Mouse (Mus musculus): ENCODE results near the gene Axin1.
A peak's percentile ranks its signal among the peaks of the same experiment; 100 is the strongest.
"Not testable (repeated sequence)": the region's sequence is repeated elsewhere in the genome, so short reads cannot be mapped to it uniquely, and the experiment has no call there.

Gene Axin1

GRCm38 (mm10) chr17:26188091-26188805, 49.8 kb downstream of the Axin1 start:
- no peak for DNase-seq (ENCODE audit: low spot score in 2 of 2)

DNA sequence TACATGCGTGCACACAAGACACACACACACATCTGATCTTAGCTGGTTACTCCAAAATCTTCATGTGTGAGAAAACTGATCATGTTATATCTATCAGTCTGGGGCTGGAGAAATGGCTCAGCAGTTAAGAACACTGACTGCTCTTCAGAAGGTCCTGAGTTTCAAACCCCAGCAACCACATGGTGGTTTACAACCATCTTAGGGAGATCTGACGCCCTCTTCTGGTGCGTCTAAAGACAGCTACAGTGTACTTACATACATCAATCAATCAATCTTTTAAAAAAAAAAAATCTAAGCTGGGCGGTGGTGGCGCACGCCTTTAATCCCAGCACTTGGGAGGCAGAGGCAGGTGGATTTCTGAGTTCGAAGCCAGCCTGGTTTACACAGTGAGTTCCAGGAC, 53.0 kb downstream of the Axin1 start:
- DNase-seq (ENCODE audit: low spot score in 2 of 2): not testable (repeated sequence)

DNA sequence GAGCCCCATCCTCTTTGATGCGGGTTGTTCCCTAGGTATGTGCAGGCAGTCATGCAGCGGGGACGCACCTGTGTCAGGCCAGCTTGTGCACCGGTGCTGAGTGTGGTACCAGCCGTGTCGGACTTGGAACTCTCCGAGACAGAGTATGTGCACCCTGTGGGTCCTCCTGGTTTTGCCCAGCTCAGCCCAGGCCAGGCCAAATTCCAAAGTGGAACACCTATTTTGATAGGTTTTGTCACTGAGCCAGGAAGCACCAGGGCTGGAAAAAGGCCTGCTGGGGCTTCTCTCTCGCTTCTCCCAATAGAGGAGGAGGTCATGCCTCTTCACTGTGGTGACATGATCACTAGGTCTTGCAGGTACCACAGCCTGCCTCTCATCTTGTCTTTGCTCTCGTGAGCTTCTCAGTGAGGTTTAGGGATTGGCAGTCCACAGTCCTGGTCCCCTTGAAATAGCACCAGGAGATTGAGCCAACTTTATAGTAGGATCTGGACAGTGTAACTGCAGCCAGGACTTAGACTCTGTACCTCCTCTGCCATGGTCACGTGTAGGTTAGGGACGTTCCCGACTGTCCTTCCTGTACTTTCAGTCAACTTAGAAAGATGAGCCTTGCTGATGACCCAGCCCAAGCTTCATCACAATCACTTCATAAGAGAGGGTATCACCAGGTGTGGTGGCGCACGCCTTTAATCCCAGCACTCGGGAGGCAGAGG, 54.1 kb downstream of the Axin1 start:
- DNase-seq (ENCODE audit: low spot score in 2 of 2): no peak

- no peak for DNase-seq (ENCODE audit: low spot score in 2 of 2)
Measured at GRCm38 (mm10) chr17:26198892-26199291, 60.4 kb downstream of the Axin1 start, which contains the start of gene Pdia2. Pdia2 (minus strand) TSS chr17:26199087.

GRCm38 (mm10) chr17:26200831-26201705, 62.6 kb downstream of the Axin1 start:
- DNase-seq (ENCODE audit: low spot score in 2 of 2): no peak

DNA sequence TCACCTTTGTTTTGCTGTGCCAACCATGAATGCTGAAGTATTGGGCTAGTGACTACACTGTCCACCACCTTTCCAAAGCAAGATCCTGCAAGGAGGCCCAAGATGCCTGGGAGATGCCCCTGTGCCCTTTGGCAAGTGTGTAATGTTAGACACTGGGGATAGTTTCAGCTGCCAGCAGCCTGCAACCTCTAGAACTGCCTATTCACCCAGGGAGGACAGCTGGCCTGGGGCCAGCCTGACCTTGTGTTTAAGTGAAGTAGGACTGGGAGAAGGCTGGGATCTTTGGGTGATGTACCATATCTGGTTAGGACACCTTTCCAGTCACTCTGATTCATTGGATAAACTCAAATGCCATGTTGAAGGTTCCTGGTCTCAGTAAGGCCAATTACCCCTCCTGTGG, 63.5 kb downstream of the Axin1 start:
- DNase-seq (ENCODE audit: low spot score in 2 of 2): no peak

DNA sequence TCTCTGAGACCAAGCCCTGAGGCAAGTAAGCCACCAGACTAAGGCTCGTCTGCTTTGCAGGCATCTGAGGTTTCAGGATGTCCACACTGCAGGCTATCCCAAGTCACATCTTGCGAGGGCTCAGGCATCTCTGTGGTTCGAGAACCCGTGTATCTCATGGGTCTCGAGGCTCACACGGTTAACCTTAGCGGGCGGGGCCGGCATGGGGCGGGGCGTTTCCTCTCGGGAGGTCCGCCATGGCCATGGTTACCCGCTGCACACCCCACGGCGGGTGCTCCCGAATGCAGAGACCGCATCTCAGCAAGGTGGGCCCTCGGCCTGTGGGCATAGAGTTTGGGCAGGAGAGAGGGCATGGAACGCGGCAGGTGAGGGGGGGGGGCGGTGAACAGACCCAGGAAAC, 64.2 kb downstream of the Axin1 start, which contains the start of gene Rgs11:
Gene Rgs11, plus strand, starts transcription at position 215 of the 400 bp plus-strand sequence.
- no peak for DNase-seq (ENCODE audit: low spot score in 2 of 2)

GRCm38 (mm10) chr17:26203321-26203811, 64.9 kb downstream of the Axin1 start:
- DNase-seq (ENCODE audit: low spot score in 2 of 2): peak; percentile 48

DNA sequence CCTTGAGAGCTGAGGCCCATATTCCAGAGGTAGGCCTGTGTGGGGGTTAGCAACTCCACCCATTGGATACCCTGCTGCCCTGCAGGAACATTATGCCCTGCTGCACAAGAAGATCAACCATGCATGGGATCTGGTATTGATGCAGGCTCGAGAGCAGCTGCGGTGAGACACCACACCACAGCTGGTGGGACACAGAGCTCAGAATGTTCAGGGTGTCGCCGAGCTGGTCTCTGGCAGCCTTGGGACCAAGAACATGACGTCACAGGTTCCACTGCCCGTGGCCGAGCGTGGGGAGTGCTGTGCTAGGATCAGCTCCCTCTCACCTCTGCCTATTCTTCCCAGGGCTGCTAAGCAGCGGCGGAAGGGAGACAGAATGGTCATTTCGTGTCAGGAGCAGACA, 66.3 kb downstream of the Axin1 start:
- no peak for DNase-seq (ENCODE audit: low spot score in 2 of 2)

GRCm38 (mm10) chr17:26206392-26206791, 67.9 kb downstream of the Axin1 start:
- DNase-seq (ENCODE audit: low spot score in 2 of 2): no peak

DNA sequence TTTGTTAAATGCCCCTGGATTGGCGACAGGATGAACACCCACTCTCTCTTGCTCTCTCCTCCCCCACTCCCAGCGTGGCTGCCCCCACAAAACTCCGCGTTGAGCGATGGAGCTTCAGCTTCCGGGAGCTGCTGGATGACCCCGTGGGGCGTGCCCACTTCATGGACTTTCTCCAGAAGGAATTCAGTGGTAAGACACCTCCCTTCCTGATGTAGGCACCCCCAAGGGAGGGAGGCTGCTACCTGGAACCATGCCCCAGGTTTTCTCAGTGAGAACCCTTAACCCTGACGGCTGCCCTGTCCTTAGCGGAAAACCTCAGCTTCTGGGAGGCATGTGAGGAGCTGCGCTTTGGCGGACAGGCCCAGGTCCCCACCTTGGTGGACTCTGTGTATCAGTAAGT, 69.2 kb downstream of the Axin1 start, which contains the start of gene Arhgdig:
Gene Arhgdig, minus strand, starts transcription at position 101 of the 400 bp plus-strand sequence.
- DNase-seq (ENCODE audit: low spot score in 2 of 2): no peak

- DNase-seq (ENCODE audit: low spot score in 2 of 2): no peak
Measured at GRCm38 (mm10) chr17:26212241-26212640, 73.8 kb downstream of the Axin1 start.

DNA sequence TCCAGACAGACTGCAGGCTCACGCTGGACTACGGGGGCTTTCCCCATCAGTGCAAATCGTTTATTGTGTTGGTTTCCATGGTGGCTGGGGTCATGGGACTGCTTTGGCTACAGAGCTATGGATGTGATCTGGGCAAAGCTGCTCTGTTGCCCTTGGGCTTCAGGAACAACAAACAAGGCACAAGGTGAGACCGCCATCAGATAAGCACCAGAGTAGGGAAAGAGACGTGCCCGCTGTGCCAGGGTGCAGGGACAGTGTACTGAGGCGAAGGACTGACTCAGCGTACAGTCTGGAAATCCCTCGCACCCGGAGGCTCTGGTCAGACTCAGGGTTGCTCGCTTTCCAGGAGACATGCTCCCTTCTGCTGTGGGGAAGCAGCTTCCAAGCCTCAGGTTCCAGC, 74.2 kb downstream of the Axin1 start:
- no peak for DNase-seq (ENCODE audit: low spot score in 2 of 2)

DNA sequence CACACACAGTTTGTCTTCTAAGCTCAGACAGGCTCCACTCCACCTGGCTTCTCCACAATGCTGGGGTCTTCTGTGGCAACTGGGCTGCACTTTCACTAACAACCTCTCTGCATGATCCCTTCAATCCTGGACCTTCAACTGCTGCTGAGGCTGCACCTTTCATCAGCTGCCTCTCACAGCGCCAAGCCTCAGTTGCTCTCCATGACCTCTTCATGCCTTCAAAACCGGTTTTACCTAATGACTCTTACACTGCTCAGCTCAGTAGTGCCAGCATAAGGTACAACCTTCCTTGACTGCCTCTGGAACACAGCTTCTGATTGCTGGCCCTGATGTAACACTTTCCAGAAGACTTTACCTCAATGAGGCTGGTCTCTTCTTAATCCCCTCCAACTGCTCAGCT, 83.0 kb downstream of the Axin1 start:
- DNase-seq (ENCODE audit: low spot score in 2 of 2): no peak

DNA sequence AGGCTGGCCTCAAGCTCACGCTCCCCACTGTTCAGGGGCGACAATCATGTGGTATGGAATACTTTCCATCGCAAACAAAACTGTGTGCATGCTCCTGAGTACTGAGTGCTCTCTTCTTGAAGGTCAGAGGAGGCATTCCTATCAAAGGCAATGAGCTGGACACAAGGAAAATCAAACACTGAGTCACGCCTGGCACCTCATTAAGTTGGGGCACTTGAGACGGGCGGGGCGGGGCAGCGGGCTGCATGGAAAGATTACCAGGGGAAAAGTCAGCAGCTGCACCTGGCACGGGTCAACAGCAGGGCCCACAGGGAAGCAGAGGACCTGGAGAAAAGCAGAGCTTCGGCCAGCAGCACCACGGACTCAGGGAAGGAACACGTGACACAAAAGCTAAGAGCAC, 86.7 kb downstream of the Axin1 start:
- DNase-seq (ENCODE audit: low spot score in 2 of 2): no peak

DNA sequence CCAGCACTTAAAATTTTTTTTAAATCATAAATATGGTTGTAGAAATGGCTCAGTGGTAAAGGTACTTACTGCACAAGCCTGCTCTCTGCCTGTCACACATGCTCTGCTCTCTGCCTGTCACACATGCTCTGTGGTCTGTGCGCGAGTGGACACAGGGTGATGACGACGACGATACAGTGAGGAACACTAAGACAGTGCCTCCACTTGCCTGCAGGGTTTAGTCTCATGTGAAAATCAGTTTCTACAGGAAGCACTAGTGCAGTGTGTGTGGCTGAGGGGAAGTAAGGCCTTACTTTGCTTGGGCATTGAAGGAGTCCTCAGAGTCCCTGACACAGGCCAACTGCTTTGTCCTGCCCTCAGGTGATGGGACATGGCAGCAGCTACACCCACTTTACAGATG, 91.3 kb downstream of the Axin1 start:
- DNase-seq (ENCODE audit: low spot score in 2 of 2): no peak

- DNase-seq (ENCODE audit: low spot score in 2 of 2): no peak
Measured at GRCm38 (mm10) chr17:26231156-26231555, 92.7 kb downstream of the Axin1 start.

DNA sequence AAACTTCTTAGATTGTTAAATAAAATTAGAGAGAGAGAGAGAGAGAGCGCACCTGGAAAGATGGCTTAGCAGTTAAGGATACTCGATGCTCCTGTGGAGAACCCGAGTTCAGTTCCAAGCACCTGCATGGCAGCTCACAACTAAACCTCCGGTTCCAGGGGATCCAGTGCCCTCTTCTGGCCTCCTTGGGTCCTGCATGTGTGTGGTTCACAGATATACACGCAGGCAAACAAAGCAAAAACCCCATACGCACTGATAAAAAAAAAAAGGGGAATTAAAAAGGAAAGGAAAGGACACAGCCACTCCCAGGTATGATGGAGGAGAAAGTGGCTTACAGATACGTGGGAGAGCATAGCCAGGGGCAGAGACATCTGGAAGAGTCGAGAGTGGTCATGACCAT, 94.4 kb downstream of the Axin1 start:
- no peak for DNase-seq (ENCODE audit: low spot score in 2 of 2)

DNA sequence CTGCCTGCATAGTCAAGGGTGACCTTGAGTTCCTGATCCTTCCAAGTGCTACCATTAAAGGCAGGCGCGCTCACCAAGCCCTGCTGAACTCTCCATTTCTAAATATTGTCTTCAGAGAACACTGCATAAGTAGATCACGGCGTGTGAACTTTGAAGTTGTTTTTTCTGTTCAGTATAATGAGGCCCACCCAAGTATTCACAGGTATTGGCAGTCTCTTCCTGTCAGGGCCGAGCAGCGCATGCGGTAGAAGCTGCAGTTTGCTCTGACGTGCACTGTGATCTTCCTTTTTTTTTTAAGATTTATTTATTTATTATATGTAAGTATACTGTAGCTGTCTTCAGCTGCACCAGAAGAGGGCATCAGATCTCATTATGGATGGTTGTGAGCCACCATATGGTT, 95.9 kb downstream of the Axin1 start:
- no peak for DNase-seq (ENCODE audit: low spot score in 2 of 2)

GRCm38 (mm10) chr17:26235077-26235815, 96.8 kb downstream of the Axin1 start:
- DNase-seq (ENCODE audit: low spot score in 2 of 2): no peak

GRCm38 (mm10) chr17:26237667-26238066, 99.2 kb downstream of the Axin1 start:
- no peak for DNase-seq (ENCODE audit: low spot score in 2 of 2)

Data from frontal cortex, postnatal 25 days (tissue).